Mouse (Mus musculus) midbrain, embryonic 13.5 days (tissue): Measurements from ENCODE around the gene Perm1. TPM values are rescaled to one million over a fixed set of nuclear protein-coding genes. Genes with fewer than 3 reads are reported as not detected.
A peak's percentile ranks its signal among the peaks of the same experiment; 100 is the strongest.

ENCODE experiments used
- ATAC-seq: fragments of 200-750 bp; cut with Nextera tagmentation; 2 replicates; pipeline ENCODE4 v1.8.0; 2017; ENCODE audit warnings: mild to moderate bottlenecking, moderate TSS enrichment, moderate library complexity
- H3K27ac ChIP-seq: fragments of 300-500 bp; sonication (generic); 2 replicates; pipeline ENCODE4 v1.5.1; 2015; ENCODE audit warnings: inconsistent platforms, mild to moderate bottlenecking, moderate library complexity
- H3K27me3 ChIP-seq: fragments of 300-500 bp; sonication (generic); 2 replicates; pipeline ENCODE4 v1.6.1; 2015; ENCODE audit warnings: mild to moderate bottlenecking, inconsistent platforms
- H3K36me3 ChIP-seq: fragments of 300-500 bp; sonication (generic); 2 replicates; pipeline ENCODE4 v1.6.1; 2015; ENCODE audit warnings: mild to moderate bottlenecking, inconsistent platforms
- H3K4me1 ChIP-seq: fragments of 300-500 bp; sonication (generic); replicated peaks from 2 replicates; pipeline ENCODE4 v1.6.1; 2015; ENCODE audit warnings: inconsistent platforms
- H3K4me2 ChIP-seq: fragments of 300-500 bp; sonication (generic); replicated peaks from 2 replicates; pipeline ENCODE4 v1.6.1; 2015; ENCODE audit warnings: moderate library complexity, mild to moderate bottlenecking, inconsistent platforms
- H3K4me3 ChIP-seq: fragments of 300-500 bp; sonication (generic); replicated peaks from 2 replicates; pipeline ENCODE4 v1.5.1; 2015; ENCODE audit warnings: mild to moderate bottlenecking, inconsistent platforms
- H3K9ac ChIP-seq: fragments of 300-500 bp; sonication (generic); replicated peaks from 2 replicates; pipeline ENCODE4 v1.6.1; 2015; ENCODE audit warnings: mild to moderate bottlenecking, inconsistent platforms
- H3K9me3 ChIP-seq: fragments of 300-500 bp; sonication (generic); 2 replicates; pipeline ENCODE4 v1.6.1; 2016; ENCODE audit warnings: mild to moderate bottlenecking, inconsistent platforms
- WGBS: fragments of 180-500 bp; shearing (Covaris S2); methylation state at CpG from one replicate; pipeline ENCODE4 v1.1.7; 2015; 5-methylcytosine and 5-hydroxymethylcytosine counted together
- polyA plus RNA-seq: library from polyadenylated mRNA; unstranded; fragments of >200 nt; fragmentation: Nextera tagmentation; extraction: Ambion mirVana; gene quantifications from 2 replicates; pipeline ENCODE4 v1.2.1, GENCODE M21; 2015

Gene Perm1
- polyA plus RNA-seq, 1 experiment from 2014 or later = 2.5 TPM

- no peaks in the 10 kb centered on the region for H3K9me3 ChIP-seq
- H3K4me1 ChIP-seq = peaks cover 98% of the 10 kb centered on the region
- H3K4me2 ChIP-seq = peak overlapping the region; percentile 38
- H3K36me3 ChIP-seq = peaks cover 36% of the 10 kb centered on the region
- H3K27ac ChIP-seq = peak overlapping the region; percentile 89
- H3K4me3 ChIP-seq = peak overlapping the region; percentile 12
- H3K27me3 ChIP-seq = no peaks in the 10 kb centered on the region
- 10% methylated on average over 6 of the region's 6 CpGs for WGBS
- peak overlapping the region; percentile 30 for H3K9ac ChIP-seq
- peak; percentile 47 for ATAC-seq
Observed at GRCm38 (mm10) chr4:156188811-156189323, 26.8 kb upstream of the Perm1 start.

- H3K9me3 ChIP-seq = no peaks in the 10 kb centered on the region
- no peak overlapping the region for H3K4me3 ChIP-seq
- no peak for ATAC-seq
- WGBS = 70% methylated on average over 8 of the region's 8 CpGs
- H3K36me3 ChIP-seq = peaks cover 42% of the 10 kb centered on the region
- H3K9ac ChIP-seq = peak overlapping the region; percentile 42; the same call in 1 of the 2 replicates
- peaks cover 91% of the 10 kb centered on the region for H3K4me1 ChIP-seq
- H3K4me2 ChIP-seq = no peak overlapping the region
- peak overlapping the region; percentile 35; the same call in 1 of the 2 replicates for H3K27ac ChIP-seq
- no peaks in the 10 kb centered on the region for H3K27me3 ChIP-seq
Observed at GRCm38 (mm10) chr4:156192421-156193199, 23.1 kb upstream of the Perm1 start.

GRCm38 (mm10) chr4:156193200-156193590, 22.5 kb upstream of the Perm1 start:
- Histone ChIP-seq H3K9me3 (no peaks in the 10 kb centered on the region), H3K27ac (no peak overlapping the region), H3K4me2 (no peak overlapping the region), H3K4me1 (peaks cover 85% of the 10 kb centered on the region), H3K9ac (0 out of 2 replicates have a peak overlapping the region, but pooled peaks have one; percentile 42), H3K27me3 (no peaks in the 10 kb centered on the region), H3K36me3 (peaks cover 42% of the 10 kb centered on the region), H3K4me3 (no peak overlapping the region)
- no peak for ATAC-seq
- WGBS = 34% methylated on average over 2 of the region's 2 CpGs

GRCm38 (mm10) chr4:156193906-156194305, 21.8 kb upstream of the Perm1 start:
- WGBS = 74% methylated on average over 5 of the region's 5 CpGs
- Histone ChIP-seq H3K4me1 (peaks cover 78% of the 10 kb centered on the region), H3K27me3 (no peaks in the 10 kb centered on the region), H3K4me3 (no peak overlapping the region), H3K9me3 (no peaks in the 10 kb centered on the region), H3K36me3 (peaks cover 42% of the 10 kb centered on the region), H3K27ac (no peak overlapping the region), H3K4me2 (peak overlapping the region; percentile 91), H3K9ac (peak overlapping the region; percentile 42)
- ATAC-seq = no peak

GRCm38 (mm10) chr4:156194346-156194745, 21.3 kb upstream of the Perm1 start:
- no peak for ATAC-seq
- H3K36me3 ChIP-seq = peaks cover 42% of the 10 kb centered on the region
- WGBS = 31% methylated on average over 6 of the region's 6 CpGs
- H3K27me3 ChIP-seq = no peaks in the 10 kb centered on the region
- H3K27ac ChIP-seq = no peak overlapping the region
- peak overlapping the region; percentile 91 for H3K4me2 ChIP-seq
- H3K4me1 ChIP-seq = peaks cover 73% of the 10 kb centered on the region
- H3K9ac ChIP-seq = peak overlapping the region; percentile 42
- H3K4me3 ChIP-seq = 0 out of 2 replicates have a peak overlapping the region, but pooled peaks have one; percentile 85
- no peaks in the 10 kb centered on the region for H3K9me3 ChIP-seq

GRCm38 (mm10) chr4:156195927-156196870, 19.5 kb upstream of the Perm1 start:
- Histone ChIP-seq H3K27ac (peak overlapping the region; percentile 83), H3K4me1 (peaks cover 55% of the 10 kb centered on the region), H3K9ac (peak overlapping the region; percentile 87), H3K4me2 (peak overlapping the region; percentile 91), H3K27me3 (no peaks in the 10 kb centered on the region), H3K36me3 (peaks cover 29% of the 10 kb centered on the region), H3K4me3 (peak overlapping the region; percentile 85), H3K9me3 (no peaks in the 10 kb centered on the region)
- 3% methylated on average over 35 of the region's 35 CpGs for WGBS
- ATAC-seq = 0 out of 2 replicates have a peak, but pooled peaks have one; percentile 2

GRCm38 (mm10) chr4:156197131-156197828, 18.4 kb upstream of the Perm1 start, which contains the start of gene Agrn:
Gene Agrn (minus strand): TSS chr4:156197488.
- H3K36me3 ChIP-seq = peaks cover 18% of the 10 kb centered on the region
- peak within 1 kb of the TSS; percentile 93 for H3K27ac ChIP-seq
- H3K9me3 ChIP-seq = no peaks in the 10 kb centered on the region
- ATAC-seq = peak; percentile 80
- 0 out of 2 replicates have a peak, but pooled peaks cover under 1% of the 10 kb centered on the region for H3K27me3 ChIP-seq
- peak within 1 kb of the TSS; percentile 87 for H3K9ac ChIP-seq
- H3K4me2 ChIP-seq = peak within 1 kb of the TSS; percentile 91
- peak within 1 kb of the TSS; percentile 85 for H3K4me3 ChIP-seq
- peaks cover 47% of the 10 kb centered on the region for H3K4me1 ChIP-seq
- WGBS = under 1% methylated on average over 34 of the region's 88 CpGs

- H3K4me1 ChIP-seq = peaks cover 47% of the 10 kb centered on the region
- no peaks in the 10 kb centered on the region for H3K9me3 ChIP-seq
- peaks cover 5% of the 10 kb centered on the region; the same call in 1 of the 2 replicates for H3K27me3 ChIP-seq
- H3K9ac ChIP-seq = peak overlapping the region; percentile 65
- WGBS = 0% methylated on average over 26 of the region's 26 CpGs
- peak overlapping the region; percentile 93 for H3K27ac ChIP-seq
- peak; percentile 95 for ATAC-seq
- peak overlapping the region; percentile 91 for H3K4me2 ChIP-seq
- peak overlapping the region; percentile 85 for H3K4me3 ChIP-seq
- peaks cover 13% of the 10 kb centered on the region for H3K36me3 ChIP-seq
Observed at GRCm38 (mm10) chr4:156197829-156198205, 17.9 kb upstream of the Perm1 start.

GRCm38 (mm10) chr4:156200623-156201475, 14.8 kb upstream of the Perm1 start, which contains the start of gene Isg15:
Gene Isg15 (minus strand): TSS chr4:156200818.
- Histone ChIP-seq H3K4me1 (peaks cover 39% of the 10 kb centered on the region), H3K9ac (no peak within 1 kb of the TSS), H3K27me3 (peaks cover 22% of the 10 kb centered on the region), H3K36me3 (no peaks in the 10 kb centered on the region), H3K4me2 (no peak within 1 kb of the TSS), H3K9me3 (no peaks in the 10 kb centered on the region), H3K4me3 (no peak within 1 kb of the TSS), H3K27ac (no peak within 1 kb of the TSS)
- no peak for ATAC-seq
- WGBS = 72% methylated on average over 10 of the region's 10 CpGs

GRCm38 (mm10) chr4:156202462-156202893, 13.2 kb upstream of the Perm1 start:
- no peak for ATAC-seq
- H3K4me2 ChIP-seq = peak overlapping the region; percentile 89
- H3K9me3 ChIP-seq = no peaks in the 10 kb centered on the region
- peak overlapping the region; percentile 58 for H3K4me3 ChIP-seq
- WGBS = 44% methylated on average over 12 of the region's 12 CpGs
- peaks cover 31% of the 10 kb centered on the region for H3K4me1 ChIP-seq
- peak overlapping the region; percentile 74 for H3K9ac ChIP-seq
- no peaks in the 10 kb centered on the region; the same call in 1 of the 2 replicates for H3K36me3 ChIP-seq
- peak overlapping the region; percentile 69 for H3K27ac ChIP-seq
- H3K27me3 ChIP-seq = peaks cover 22% of the 10 kb centered on the region
